Mouse (Mus musculus) lung, postnatal 0 days (tissue): Measurements from ENCODE around the gene Bhmt. TPM values are rescaled to one million over a fixed set of nuclear protein-coding genes. Genes with fewer than 3 reads are reported as not detected.
A peak's percentile ranks its signal among the peaks of the same experiment; 100 is the strongest.

Source experiments
- ATAC-seq: fragments of 200-750 bp; cut with Nextera tagmentation; 2 replicates; pipeline ENCODE4 v1.8.0; 2017; ENCODE audit warnings: moderate library complexity
- DNase-seq: peaks from one replicate; pipeline ENCODE4 v3.0.0-alpha.2; 2016; ENCODE audit warnings: low spot score
- H3K27ac ChIP-seq: fragments of 300-500 bp; sonication (generic); 2 replicates; pipeline ENCODE4 v1.5.1; 2014; ENCODE audit warnings: antibody characterized with exemption, mild to moderate bottlenecking, low read length, mixed read lengths
- H3K27me3 ChIP-seq: fragments of 300-500 bp; sonication (generic); replicated peaks from 2 replicates; pipeline ENCODE4 v1.6.1; 2014; ENCODE audit warnings: low read length, mixed read lengths; ENCODE audit not compliant: insufficient read depth
- H3K36me3 ChIP-seq: fragments of 300-500 bp; sonication (generic); 2 replicates; pipeline ENCODE4 v1.6.1; 2014; ENCODE audit warnings: low read length, mixed read lengths; ENCODE audit not compliant: insufficient read depth
- H3K4me1 ChIP-seq: fragments of 300-500 bp; sonication (generic); 2 replicates; pipeline ENCODE4 v1.6.1; 2014; ENCODE audit warnings: antibody characterized with exemption, low read depth, low read length, mixed read lengths; ENCODE audit not compliant: insufficient read depth
- H3K4me2 ChIP-seq: fragments of 300-500 bp; sonication (generic); replicated peaks from 2 replicates; pipeline ENCODE4 v1.6.1; 2014; ENCODE audit warnings: low read depth, mild to moderate bottlenecking, low read length, moderate library complexity, mixed read lengths
- H3K4me3 ChIP-seq: fragments of 300-500 bp; sonication (generic); 2 replicates; pipeline ENCODE4 v1.5.1; 2014; ENCODE audit warnings: low read depth, low read length
- H3K9ac ChIP-seq: fragments of 300-500 bp; sonication (generic); replicated peaks from 2 replicates; pipeline ENCODE4 v1.6.1; 2014; ENCODE audit warnings: low read depth, mild to moderate bottlenecking
- H3K9me3 ChIP-seq: fragments of 300-500 bp; sonication (generic); 2 replicates; pipeline ENCODE4 v1.6.1; 2016; ENCODE audit warnings: low read length, mixed read lengths
- CTCF ChIP-seq: IDR thresholded peaks from 2 replicates; pipeline ENCODE4 v1.5.1; 2016; ENCODE audit warnings: antibody characterized with exemption, mild to moderate bottlenecking
- EP300 ChIP-seq: IDR thresholded peaks from 2 replicates; pipeline ENCODE4 v1.6.1; 2016; ENCODE audit warnings: antibody characterized with exemption, mild to moderate bottlenecking, control low read depth
- WGBS: fragments of 180-500 bp; shearing (Covaris S2); extraction: QIAGEN DNeasy Blood & Tissue Kit; methylation state at CpG from one replicate; pipeline ENCODE4 v1.1.7; 2014; 5-methylcytosine and 5-hydroxymethylcytosine counted together
- polyA plus RNA-seq: library from polyadenylated mRNA; unstranded; fragments of >200 nt; fragmentation: Nextera tagmentation; extraction: Ambion mirVana; gene quantifications from 2 replicates; pipeline ENCODE4 v1.2.1, GENCODE M21; 2015

The Bhmt gene
- polyA plus RNA-seq, 1 experiment from 2014 or later: 0.18 TPM

DNA sequence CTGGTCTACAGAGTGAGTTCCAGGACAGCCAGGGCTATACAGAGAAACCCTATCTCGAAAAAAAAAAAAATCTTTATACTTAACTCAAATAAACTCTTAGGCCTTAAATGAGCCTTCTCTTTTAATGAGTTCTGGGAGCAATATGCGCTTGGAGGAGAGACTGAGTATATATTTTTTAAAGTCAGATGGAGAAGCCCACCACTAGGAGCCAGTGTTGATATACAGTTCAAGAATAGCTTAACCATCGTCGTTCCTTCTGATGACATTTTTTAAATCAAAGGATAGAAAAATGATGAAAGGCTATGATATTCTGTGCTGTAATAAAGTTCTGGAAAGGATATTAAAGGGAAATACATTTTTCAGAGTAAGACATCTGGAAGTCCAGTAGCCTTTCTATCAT is 24.0 kb downstream of the Bhmt start:
- no peak for ATAC-seq
- Histone ChIP-seq H3K27me3 (no peaks in the 10 kb centered on the region), H3K4me2 (no peak overlapping the region), H3K27ac (no peak overlapping the region), H3K4me1 (no peaks in the 10 kb centered on the region), H3K4me3 (no peak overlapping the region), H3K9ac (no peak overlapping the region), H3K9me3 (no peaks in the 10 kb centered on the region), H3K36me3 (no peaks in the 10 kb centered on the region)
- no peak for DNase-seq
- no peak for TF ChIP-seq EP300
- 0 out of 2 replicates have a peak, but pooled peaks have one; percentile 21 for TF ChIP-seq CTCF
- 55% methylated on average over 4 of the region's 4 CpGs for WGBS

DNA sequence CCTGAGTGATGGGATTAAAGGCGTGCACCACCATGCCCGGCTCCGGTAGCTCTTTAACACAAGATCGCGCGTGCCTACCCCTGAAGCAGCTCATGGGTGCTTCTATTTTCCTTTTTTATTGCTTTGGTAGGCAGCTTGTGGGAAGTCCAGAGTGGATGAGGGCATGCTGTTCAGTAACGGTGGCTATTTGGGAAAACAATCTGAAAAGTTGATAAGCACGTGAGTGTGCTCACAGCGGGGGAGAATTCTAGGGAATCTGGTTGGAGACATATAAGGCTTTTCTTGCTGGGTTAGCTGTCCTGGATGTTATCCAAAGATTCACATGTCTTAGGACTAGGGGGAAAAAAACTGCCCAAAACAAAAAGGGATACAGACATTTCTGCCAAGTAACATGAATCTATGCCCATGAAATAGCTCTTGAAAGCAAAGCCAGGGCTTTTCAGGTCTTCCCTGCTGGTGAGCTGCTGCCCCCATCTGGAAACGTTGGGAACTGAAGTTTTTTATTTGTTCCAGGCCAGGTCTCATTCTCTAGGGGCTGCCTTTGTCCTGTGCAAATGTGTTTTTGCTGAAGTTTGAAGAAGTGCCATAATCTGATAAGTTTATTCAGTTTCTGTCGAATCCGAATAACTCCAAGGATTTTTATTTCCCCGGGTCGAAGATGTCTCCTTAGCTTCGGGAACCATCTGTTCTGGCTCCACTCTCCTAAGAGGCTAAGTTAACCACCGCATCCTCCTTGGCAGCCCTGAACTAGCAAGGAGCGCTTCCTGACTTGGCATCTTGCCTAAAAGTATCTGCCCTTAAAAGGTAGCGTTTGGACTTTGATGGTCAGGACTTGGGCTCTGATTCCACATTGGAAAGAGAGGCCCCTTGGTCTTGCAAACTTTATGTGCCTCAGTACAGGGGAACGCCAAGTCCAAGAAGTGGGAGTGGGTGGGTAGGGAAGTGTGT is 24.8 kb downstream of the Bhmt start:
- Histone ChIP-seq H3K4me1 (no peaks in the 10 kb centered on the region), H3K4me2 (no peak overlapping the region)

DNA sequence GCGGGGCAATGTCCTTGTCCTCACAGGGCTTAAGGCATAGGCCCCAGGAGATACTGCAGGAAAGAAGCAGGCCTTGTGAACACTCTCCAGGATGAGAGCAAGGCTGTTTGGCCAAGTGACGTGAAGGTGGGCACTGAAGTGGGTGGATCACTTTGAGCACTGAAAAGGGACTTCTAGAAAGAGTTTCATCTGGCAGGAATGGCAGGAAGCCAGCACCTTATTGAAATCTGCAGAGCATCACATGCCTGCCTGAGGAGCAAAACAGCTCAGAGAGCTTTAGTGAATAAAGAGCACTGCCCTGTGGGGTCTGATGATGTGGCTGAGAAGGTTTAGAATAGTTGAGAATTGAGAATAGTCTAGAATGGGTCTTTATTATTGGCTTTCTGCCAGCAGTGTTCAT is 29.3 kb downstream of the Bhmt start:
- Histone ChIP-seq H3K27ac (no peak overlapping the region), H3K27me3 (no peaks in the 10 kb centered on the region), H3K4me1 (no peaks in the 10 kb centered on the region), H3K9ac (no peak overlapping the region), H3K4me3 (no peak overlapping the region), H3K36me3 (no peaks in the 10 kb centered on the region), H3K9me3 (no peaks in the 10 kb centered on the region), H3K4me2 (no peak overlapping the region)
- TF ChIP-seq EP300 (no peak), CTCF (no peak)
- DNase-seq: no peak
- WGBS: 60% methylated on average over 2 of the region's 2 CpGs
- ATAC-seq: no peak

More for the DNA sequence above, 24.8 kb downstream of the Bhmt start:
- ATAC-seq (peak; percentile 61), DNase-seq (peak; percentile 73)
- Histone ChIP-seq H3K36me3 (no peaks in the 10 kb centered on the region), H3K9me3 (no peaks in the 10 kb centered on the region), H3K9ac (no peak overlapping the region), H3K27me3 (no peaks in the 10 kb centered on the region), H3K27ac (no peak overlapping the region), H3K4me3 (no peak overlapping the region)
- TF ChIP-seq EP300 (no peak), CTCF (peak; percentile 88)
- 43% methylated on average over 19 of the region's 19 CpGs for WGBS

GRCm38 (mm10) chr13:93607701-93608100 is 30.1 kb downstream of the Bhmt start:
- Histone ChIP-seq H3K4me1 (no peaks in the 10 kb centered on the region), H3K27me3 (no peaks in the 10 kb centered on the region), H3K4me3 (no peak overlapping the region), H3K4me2 (no peak overlapping the region), H3K9ac (no peak overlapping the region), H3K27ac (no peak overlapping the region), H3K9me3 (no peaks in the 10 kb centered on the region), H3K36me3 (no peaks in the 10 kb centered on the region)
- no peak for DNase-seq
- TF ChIP-seq CTCF: no peak
- TF ChIP-seq EP300: no peak
- 92% methylated on average over 3 of the region's 3 CpGs for WGBS
- ATAC-seq: no peak

DNA sequence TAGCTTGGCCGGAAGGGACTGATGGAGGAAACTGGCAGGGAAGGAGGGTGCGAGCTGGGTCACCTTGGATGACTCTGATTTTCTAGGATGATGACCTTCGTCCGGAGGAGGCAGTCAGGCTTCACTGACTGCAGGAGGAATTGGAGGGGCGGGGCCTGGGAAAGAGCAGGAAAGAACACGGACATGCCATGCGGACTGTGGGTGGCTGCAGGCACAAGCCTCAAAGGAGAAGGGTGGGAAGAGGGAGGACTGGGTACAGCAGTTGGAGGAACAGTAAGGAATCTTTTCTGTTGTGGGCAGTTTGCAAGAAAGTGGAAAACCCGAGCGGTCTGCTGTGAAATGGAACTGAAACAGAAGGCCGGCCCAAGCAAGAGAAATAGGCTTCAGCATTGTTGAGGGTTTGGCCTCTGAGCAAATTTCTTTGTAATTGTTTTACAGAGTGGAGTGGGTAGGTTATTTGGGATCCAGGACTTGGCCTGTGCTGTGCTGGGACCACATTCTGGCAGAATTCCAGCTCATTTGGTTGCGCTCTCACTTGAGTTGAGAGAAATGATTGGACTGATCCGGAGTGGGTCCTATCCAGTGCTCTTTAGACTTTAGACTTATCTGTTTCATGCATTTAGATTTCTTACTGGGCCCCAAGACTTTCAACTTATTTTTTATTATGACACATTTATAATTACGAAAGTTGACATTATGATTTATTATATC is 30.7 kb downstream of the Bhmt start:
- ATAC-seq: no peak
- H3K27ac ChIP-seq: no peak overlapping the region
- H3K9ac ChIP-seq: no peak overlapping the region
- no peaks in the 10 kb centered on the region for H3K9me3 ChIP-seq
- no peaks in the 10 kb centered on the region for H3K4me1 ChIP-seq
- no peaks in the 10 kb centered on the region for H3K36me3 ChIP-seq
- 54% methylated on average over 13 of the region's 13 CpGs for WGBS
- no peak overlapping the region for H3K4me2 ChIP-seq
- no peak for DNase-seq
- H3K4me3 ChIP-seq: no peak overlapping the region
- TF ChIP-seq CTCF (no peak), EP300 (no peak)
- no peaks in the 10 kb centered on the region for H3K27me3 ChIP-seq

GRCm38 (mm10) chr13:93604698-93605097 is 33.1 kb downstream of the Bhmt start:
- H3K4me1 ChIP-seq: no peaks in the 10 kb centered on the region
- ATAC-seq: no peak
- H3K36me3 ChIP-seq: no peaks in the 10 kb centered on the region
- H3K27ac ChIP-seq: no peak overlapping the region
- DNase-seq: no peak
- H3K9ac ChIP-seq: no peak overlapping the region
- WGBS: 56% methylated on average over 4 of the region's 4 CpGs
- TF ChIP-seq CTCF (no peak), EP300 (no peak)
- H3K27me3 ChIP-seq: no peaks in the 10 kb centered on the region
- H3K9me3 ChIP-seq: no peaks in the 10 kb centered on the region
- H3K4me2 ChIP-seq: no peak overlapping the region
- no peak overlapping the region for H3K4me3 ChIP-seq
